Mouse (Mus musculus) E14TG2a.4 (cell line): Measurements from ENCODE around the gene Frmd5.
A peak's percentile ranks its signal among the peaks of the same experiment; 100 is the strongest.

Experiments
- H3K27me3 ChIP-seq: 2 replicates; pipeline ENCODE4 v1.6.1; 2014; ENCODE audit warnings: low read length, control low read depth; ENCODE audit not compliant: insufficient read depth
- H3K36me3 ChIP-seq: 2 replicates; pipeline ENCODE4 v1.6.1; 2014; ENCODE audit warnings: low read length, control low read depth; ENCODE audit not compliant: insufficient read depth
- H3K4me1 ChIP-seq: replicated peaks from 2 replicates; pipeline ENCODE4 v1.6.1; 2014; ENCODE audit warnings: low read depth, low read length, control low read depth
- H3K4me3 ChIP-seq: replicated peaks from 2 replicates; pipeline ENCODE4 v1.5.1; 2014; ENCODE audit warnings: mild to moderate bottlenecking, low read length
- H3K9me3 ChIP-seq: 2 replicates; pipeline ENCODE4 v1.6.1; 2014; ENCODE audit warnings: low read length, control low read depth
- CTCF ChIP-seq: conservative IDR thresholded peaks from 2 replicates; pipeline ENCODE4 v1.5.1; 2014; ENCODE audit warnings: low read length
- NANOG ChIP-seq: IDR thresholded peaks from 2 replicates; pipeline ENCODE4 v1.6.1; 2014; ENCODE audit warnings: borderline replicate concordance, low read length, mixed read lengths
- POU5F1 ChIP-seq: IDR thresholded peaks from 2 replicates; pipeline ENCODE4 v1.6.1; 2014; ENCODE audit warnings: low read length, borderline replicate concordance

Gene Frmd5

DNA sequence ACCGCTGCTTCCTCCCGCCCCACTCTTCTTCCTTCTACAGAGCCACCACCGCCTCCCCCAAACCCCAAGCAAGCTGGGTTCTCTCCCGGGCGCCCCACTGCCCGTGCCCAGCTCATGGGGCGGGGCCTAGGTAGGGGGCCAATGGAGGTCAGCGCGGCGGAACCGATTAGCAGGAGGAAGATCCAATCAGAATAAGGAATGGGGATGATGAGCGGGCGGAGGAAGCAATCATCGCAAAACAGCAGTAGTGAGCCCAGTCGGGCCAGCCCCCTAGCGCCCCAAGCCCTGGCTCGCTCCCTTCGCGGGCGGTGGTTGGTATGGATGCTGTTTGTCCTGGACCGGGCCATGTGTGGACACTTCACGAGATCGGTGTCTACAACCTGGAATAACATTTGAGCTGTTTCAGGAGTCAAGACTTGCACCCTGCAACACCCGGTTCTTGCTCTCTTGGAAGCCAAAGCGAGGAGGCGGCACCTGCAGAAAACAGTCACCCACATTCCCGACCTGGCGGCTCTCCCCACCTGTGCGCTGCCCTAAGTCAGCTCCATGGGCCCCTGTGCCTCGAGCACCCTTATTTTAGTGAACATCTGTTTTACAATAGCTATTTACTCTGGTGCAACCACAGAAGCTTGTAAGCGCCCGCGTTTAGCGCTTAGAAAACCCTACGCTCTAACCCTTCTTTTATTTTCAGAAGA, at the start of gene Frmd5:
Gene Frmd5, minus strand, starts transcription at position 129 of the 695 bp plus-strand sequence.
- Histone ChIP-seq H3K4me1 (peaks cover 21% of the 10 kb centered on the region), H3K27me3 (peaks cover 24% of the 10 kb centered on the region), H3K4me3 (peak within 1 kb of the TSS; percentile 92), H3K36me3 (no peaks in the 10 kb centered on the region), H3K9me3 (no peaks in the 10 kb centered on the region)
- no peak for TF ChIP-seq CTCF

DNA sequence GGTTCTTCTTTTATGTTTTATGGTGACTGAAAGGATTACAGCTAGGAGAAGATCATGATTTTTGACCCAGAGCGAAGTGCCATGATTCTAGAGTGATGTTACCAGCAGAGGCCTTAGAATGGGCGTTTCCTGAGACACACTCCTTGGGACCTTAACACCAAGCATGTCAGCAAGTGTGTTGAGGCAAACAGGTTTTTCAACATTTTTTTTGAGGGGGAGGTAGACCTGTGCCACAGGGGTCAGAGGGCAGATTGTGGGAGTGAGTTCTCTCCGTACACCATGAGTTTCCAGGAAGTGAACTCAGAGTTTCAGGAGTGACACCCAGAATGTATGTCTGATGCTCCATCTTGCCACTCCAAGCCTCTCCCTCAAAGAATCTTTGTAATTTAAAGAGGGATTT, 47.1 kb upstream of the Frmd5 start:
- H3K36me3 ChIP-seq: no peaks in the 10 kb centered on the region
- TF ChIP-seq POU5F1: no peak
- no peaks in the 10 kb centered on the region; the same call in 1 of the 2 replicates for H3K9me3 ChIP-seq
- H3K4me3 ChIP-seq: no peak overlapping the region
- no peaks in the 10 kb centered on the region for H3K4me1 ChIP-seq
- 0 out of 2 replicates have a peak, but pooled peaks cover 3% of the 10 kb centered on the region for H3K27me3 ChIP-seq

DNA sequence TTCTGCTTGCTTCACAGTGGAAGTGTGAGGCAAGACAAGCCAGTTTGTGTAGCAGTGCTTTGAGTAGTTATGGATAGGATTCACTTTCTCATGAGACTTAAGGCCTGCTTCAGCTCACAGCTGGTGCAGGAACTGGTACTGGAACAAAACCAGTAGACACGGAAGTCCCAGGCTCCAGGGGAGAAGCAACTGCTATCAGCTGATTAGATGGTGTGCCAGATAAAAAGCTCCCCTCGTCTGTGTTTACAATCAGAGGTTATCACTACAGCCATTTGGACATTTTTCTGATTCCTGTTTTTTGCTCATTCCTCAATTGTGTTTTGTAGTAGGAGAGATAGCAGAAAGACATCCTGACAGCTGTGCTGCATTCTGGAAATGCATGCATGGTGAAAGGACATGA, 45.2 kb upstream of the Frmd5 start:
- no peaks in the 10 kb centered on the region for H3K4me1 ChIP-seq
- H3K27me3 ChIP-seq: 0 out of 2 replicates have a peak, but pooled peaks cover 3% of the 10 kb centered on the region
- H3K36me3 ChIP-seq: no peaks in the 10 kb centered on the region
- TF ChIP-seq POU5F1 (no peak), CTCF (no peak), NANOG (no peak)
- H3K4me3 ChIP-seq: no peak overlapping the region
- H3K9me3 ChIP-seq: no peaks in the 10 kb centered on the region; the same call in 1 of the 2 replicates

DNA sequence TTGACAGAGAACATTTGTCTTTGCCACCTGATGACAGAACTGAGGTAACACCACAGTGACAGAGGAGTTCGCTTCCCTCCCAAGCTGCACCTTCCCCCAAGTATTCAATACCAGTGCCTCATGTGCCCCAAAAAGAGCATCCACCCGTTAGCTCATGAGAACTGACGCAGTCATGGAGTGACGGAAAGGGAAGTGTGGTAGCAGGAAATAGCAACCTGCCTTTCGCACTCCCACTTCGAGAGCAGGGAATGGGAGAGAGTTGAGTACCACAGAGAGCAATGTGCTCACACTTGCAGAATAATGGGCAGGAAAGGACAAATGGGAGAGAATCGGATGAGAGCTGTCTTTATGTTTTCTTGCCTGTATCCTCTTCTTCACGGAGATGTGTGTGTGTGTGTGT, 39.2 kb upstream of the Frmd5 start:
- no peak overlapping the region for H3K4me3 ChIP-seq
- H3K36me3 ChIP-seq: no peaks in the 10 kb centered on the region
- H3K4me1 ChIP-seq: no peaks in the 10 kb centered on the region
- H3K27me3 ChIP-seq: peaks cover 5% of the 10 kb centered on the region; the same call in 1 of the 2 replicates
- TF ChIP-seq CTCF (no peak), NANOG (no peak), POU5F1 (no peak)
- H3K9me3 ChIP-seq: no peaks in the 10 kb centered on the region; the same call in 1 of the 2 replicates

DNA sequence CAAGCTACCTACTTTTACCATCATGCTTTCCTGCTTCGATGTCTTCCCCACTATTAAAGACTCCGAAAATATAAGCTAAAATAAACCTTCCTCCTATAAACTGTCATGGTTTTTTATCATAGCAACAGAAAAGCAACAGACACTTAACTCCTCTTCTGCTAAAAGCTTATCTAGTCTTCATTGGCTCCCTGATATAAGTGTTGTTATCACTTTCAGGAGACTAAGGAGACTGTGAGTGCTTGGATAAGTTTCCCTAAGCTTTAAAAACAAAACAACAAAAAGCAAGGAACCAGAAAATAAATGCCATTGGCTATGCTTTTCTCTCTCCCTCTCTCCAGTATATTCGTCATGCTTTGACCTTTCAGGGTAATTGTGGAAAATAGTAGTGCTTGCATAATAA, 35.4 kb upstream of the Frmd5 start:
- Histone ChIP-seq H3K9me3 (no peaks in the 10 kb centered on the region), H3K4me3 (no peak overlapping the region), H3K27me3 (peaks cover 2% of the 10 kb centered on the region; the same call in 1 of the 2 replicates), H3K36me3 (no peaks in the 10 kb centered on the region), H3K4me1 (no peaks in the 10 kb centered on the region)
- no peak for TF ChIP-seq CTCF
- no peak for TF ChIP-seq POU5F1
- TF ChIP-seq NANOG: no peak

DNA sequence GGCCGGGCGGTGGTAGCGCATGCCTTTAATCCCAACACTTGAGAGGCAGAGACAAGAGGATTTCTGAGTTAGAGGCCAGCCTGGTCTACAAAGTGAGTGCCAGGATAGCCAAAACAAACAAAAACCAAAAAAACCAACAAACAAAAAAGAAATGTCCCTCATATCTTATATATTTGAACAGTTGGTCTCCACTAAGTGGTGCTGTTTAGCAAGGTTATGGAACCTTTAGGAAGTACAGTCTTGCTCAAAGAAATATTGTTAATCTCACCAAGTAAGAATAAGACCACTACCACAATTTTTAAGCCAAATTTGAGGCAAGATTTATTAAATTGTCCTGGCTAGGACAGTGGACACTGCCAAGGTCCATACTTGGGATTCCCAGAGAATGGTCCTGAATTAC, 34.6 kb upstream of the Frmd5 start:
- H3K9me3 ChIP-seq: no peaks in the 10 kb centered on the region
- H3K4me1 ChIP-seq: no peaks in the 10 kb centered on the region
- no peaks in the 10 kb centered on the region for H3K36me3 ChIP-seq
- no peak overlapping the region for H3K4me3 ChIP-seq
- no peak for TF ChIP-seq POU5F1
- no peak for TF ChIP-seq NANOG
- TF ChIP-seq CTCF: no peak
- H3K27me3 ChIP-seq: peaks cover 2% of the 10 kb centered on the region; the same call in 1 of the 2 replicates

DNA sequence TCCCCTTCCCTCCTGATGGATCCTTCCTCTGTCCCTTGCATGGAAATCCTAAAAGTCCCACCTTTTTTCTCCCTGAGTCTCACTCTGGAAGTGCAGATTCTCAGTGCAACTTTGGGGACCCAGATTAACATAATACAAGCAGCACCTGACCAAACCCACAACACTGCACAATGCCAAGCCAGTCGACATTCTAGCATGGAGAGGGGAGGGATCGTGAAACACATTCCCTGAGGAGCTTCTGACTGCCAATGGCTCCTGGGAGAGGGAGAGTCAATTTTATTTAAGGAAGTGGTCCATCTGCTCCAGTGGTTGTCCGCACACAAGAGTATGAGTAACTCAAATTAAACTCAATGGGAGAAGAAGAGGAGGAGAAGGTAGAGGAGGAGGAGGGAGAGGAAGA, 28.0 kb upstream of the Frmd5 start:
- Histone ChIP-seq H3K36me3 (no peaks in the 10 kb centered on the region), H3K27me3 (0 out of 2 replicates have a peak, but pooled peaks cover 3% of the 10 kb centered on the region), H3K4me1 (peaks cover 6% of the 10 kb centered on the region; the same call in 1 of the 2 replicates), H3K4me3 (no peak overlapping the region), H3K9me3 (no peaks in the 10 kb centered on the region)
- TF ChIP-seq NANOG (no peak), CTCF (no peak), POU5F1 (no peak)

DNA sequence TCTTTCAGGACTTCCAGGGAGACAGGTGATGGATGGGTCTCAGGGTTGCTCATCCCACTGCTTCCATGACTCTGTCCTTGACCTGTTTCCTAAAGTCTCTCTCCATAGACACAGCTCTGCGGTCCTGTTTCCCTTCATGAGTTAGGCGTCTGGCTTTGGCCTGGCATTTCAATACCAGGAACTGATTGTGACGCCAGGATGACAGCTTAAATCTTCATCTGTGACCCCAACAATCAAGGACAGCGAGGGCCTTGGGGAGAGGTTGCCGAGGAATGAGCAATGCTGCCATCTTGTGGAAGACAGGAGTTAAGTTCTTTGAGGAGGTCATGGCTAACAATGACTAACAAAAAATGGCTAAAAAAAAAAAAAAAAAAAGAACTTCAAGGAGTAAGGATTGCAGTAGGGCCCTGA, 25.6 kb upstream of the Frmd5 start:
- Histone ChIP-seq H3K4me1 (peaks cover 9% of the 10 kb centered on the region; the same call in 1 of the 2 replicates), H3K4me3 (no peak overlapping the region), H3K36me3 (no peaks in the 10 kb centered on the region), H3K27me3 (0 out of 2 replicates have a peak, but pooled peaks cover 3% of the 10 kb centered on the region), H3K9me3 (no peaks in the 10 kb centered on the region)
- no peak for TF ChIP-seq NANOG
- peak; percentile 54 for TF ChIP-seq CTCF

DNA sequence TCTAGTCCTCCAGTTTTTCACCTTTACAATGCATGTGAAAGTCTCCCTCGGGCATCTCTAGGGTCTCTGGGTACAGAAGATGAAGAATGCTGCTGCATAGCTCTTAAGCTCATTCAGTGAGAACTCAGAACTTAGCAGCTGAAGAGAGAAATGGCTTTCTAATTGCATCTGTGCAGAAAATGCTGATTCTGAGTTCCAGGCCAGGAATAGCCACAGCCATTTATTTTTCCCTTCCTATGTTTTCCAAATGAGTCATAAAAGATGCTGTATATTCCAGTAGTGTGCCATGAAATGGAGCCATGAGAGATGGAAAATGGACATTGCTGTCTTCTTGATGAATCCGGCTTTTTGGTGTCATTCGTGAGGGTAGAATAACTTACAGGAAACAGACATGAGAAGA, 21.5 kb upstream of the Frmd5 start:
- no peaks in the 10 kb centered on the region for H3K36me3 ChIP-seq
- no peak overlapping the region for H3K4me3 ChIP-seq
- H3K27me3 ChIP-seq: no peaks in the 10 kb centered on the region
- H3K9me3 ChIP-seq: no peaks in the 10 kb centered on the region
- TF ChIP-seq CTCF: no peak
- TF ChIP-seq NANOG: no peak
- TF ChIP-seq POU5F1: no peak
- H3K4me1 ChIP-seq: peaks cover 32% of the 10 kb centered on the region
